Mouse (Mus musculus): ENCODE measurements around the gene Pik3r3. TPM values are rescaled to one million over a fixed set of nuclear protein-coding genes. Genes with fewer than 3 reads are reported as not detected.
A peak's percentile ranks its signal among the peaks of the same experiment; 100 is the strongest.
"Not testable (repeated sequence)": the region's sequence is repeated elsewhere in the genome, so short reads cannot be mapped to it uniquely, and the experiment has no call there.

Gene Pik3r3
- polyA plus RNA-seq, 1 experiment from 2014 or later = 15.6 TPM

GRCm38 (mm10) chr4:116185083-116185482, 36.3 kb upstream of the Pik3r3 start:
- no peak for TF ChIP-seq CTCF (IDR thresholded peaks at IDR 0.05)
- DNase-seq (ENCODE audit: low read depth, low spot score) (no peak), ATAC-seq (no peak)
- CTCF ChIA-PET = interaction anchor here (1.3 kb wide), 1 partner anchor 15 kb away, joined by 3 read pairs; no protein-coding TSS in a partner anchor
- in situ Hi-C loops (cut with MboI; ENCODE audit: low pct_unique_long_range_greater_than_20kb) = no loop called here
- POLR2A ChIA-PET = no interaction called here
- H3K27me3 ChIP-seq = no peaks in the 10 kb centered on the region

- CTCF ChIA-PET = no interaction called here
- no peaks in the 10 kb centered on the region for H3K27me3 ChIP-seq
- in situ Hi-C loops (cut with MboI; ENCODE audit: low pct_unique_long_range_greater_than_20kb) = no loop called here
- POLR2A ChIA-PET = no interaction called here
- TF ChIP-seq CTCF (IDR thresholded peaks at IDR 0.05) = no peak
- DNase-seq (ENCODE audit: low read depth, low spot score) (no peak), ATAC-seq (no peak)
Measured at GRCm38 (mm10) chr4:116192286-116192835, 29.1 kb upstream of the Pik3r3 start.

- ChIA-PET POLR2A (interaction anchor here (0.6 kb wide), 1 partner anchor 283 kb away, joined by 3 read pairs; no protein-coding TSS in a partner anchor), CTCF (interaction anchor here (1.1 kb wide), 1 partner anchor 17 kb away, joined by 3 read pairs; no protein-coding TSS in a partner anchor)
- in situ Hi-C loops (cut with MboI; ENCODE audit: low pct_unique_long_range_greater_than_20kb) = no loop called here
- TF ChIP-seq CTCF (IDR thresholded peaks at IDR 0.05) = no peak
- DNase-seq (ENCODE audit: low read depth, low spot score) = no peak
- H3K27me3 ChIP-seq = no peaks in the 10 kb centered on the region
- ATAC-seq = no peak
Measured at GRCm38 (mm10) chr4:116193583-116194383, 27.6 kb upstream of the Pik3r3 start.

- no peaks in the 10 kb centered on the region for H3K27me3 ChIP-seq
- in situ Hi-C loops (cut with MboI; ENCODE audit: low pct_unique_long_range_greater_than_20kb) = no loop called here
- peak; percentile 49 for TF ChIP-seq CTCF (IDR thresholded peaks at IDR 0.05)
- DNase-seq (ENCODE audit: low read depth, low spot score) (no peak), ATAC-seq (no peak)
- ChIA-PET POLR2A (interaction anchor here (0.6 kb wide), 1 partner anchor 262 kb away, joined by 3 read pairs; no protein-coding TSS in a partner anchor), CTCF (no interaction called here)
Measured at GRCm38 (mm10) chr4:116198422-116198821, 23.0 kb upstream of the Pik3r3 start.

- in situ Hi-C loops (cut with MboI; ENCODE audit: low pct_unique_long_range_greater_than_20kb) = no loop called here
- ATAC-seq (no peak), DNase-seq (ENCODE audit: low read depth, low spot score) (no peak)
- ChIA-PET POLR2A (no interaction called here), CTCF (no interaction called here)
- no peaks in the 10 kb centered on the region for H3K27me3 ChIP-seq
- TF ChIP-seq CTCF (IDR thresholded peaks at IDR 0.05) = no peak
Measured at GRCm38 (mm10) chr4:116204422-116204821, 17.0 kb upstream of the Pik3r3 start.

GRCm38 (mm10) chr4:116206531-116206930, 14.9 kb upstream of the Pik3r3 start:
- POLR2A ChIA-PET = no interaction called here
- in situ Hi-C loops (cut with MboI; ENCODE audit: low pct_unique_long_range_greater_than_20kb) = no loop called here

GRCm38 (mm10) chr4:116208891-116209290, 12.5 kb upstream of the Pik3r3 start:
- ChIA-PET CTCF (no interaction called here), POLR2A (no interaction called here)
- DNase-seq (ENCODE audit: low read depth, low spot score) = no peak
- no peak for ATAC-seq
- in situ Hi-C loops (cut with MboI; ENCODE audit: low pct_unique_long_range_greater_than_20kb) = no loop called here
- TF ChIP-seq CTCF (IDR thresholded peaks at IDR 0.05) = no peak
- H3K27me3 ChIP-seq = no peaks in the 10 kb centered on the region

More at GRCm38 (mm10) chr4:116206531-116206930, 14.9 kb upstream of the Pik3r3 start:
- no peak for TF ChIP-seq CTCF (IDR thresholded peaks at IDR 0.05)
- H3K27me3 ChIP-seq = no peaks in the 10 kb centered on the region
- DNase-seq (ENCODE audit: low read depth, low spot score) (no peak), ATAC-seq (no peak)
- CTCF ChIA-PET = no interaction called here

- CTCF ChIA-PET = interaction anchor here (1.5 kb wide), 1 partner anchor 15 kb away, joined by 6 read pairs; no protein-coding TSS in a partner anchor
Measured at GRCm38 (mm10) chr4:116215895-116216605, 5.4 kb upstream of the Pik3r3 start.

GRCm38 (mm10) chr4:116217046-116217445, 4.4 kb upstream of the Pik3r3 start:
- in situ Hi-C loops (cut with MboI; ENCODE audit: low pct_unique_long_range_greater_than_20kb) = no loop called here
- TF ChIP-seq CTCF (IDR thresholded peaks at IDR 0.05) = no peak
- ChIA-PET CTCF (interaction anchor here (1.5 kb wide), 1 partner anchor 16 kb away, joined by 6 read pairs; no protein-coding TSS in a partner anchor), POLR2A (interaction anchor here (0.5 kb wide), 1 partner anchor 143 kb away, joined by 3 read pairs; no protein-coding TSS in a partner anchor)
- no peaks in the 10 kb centered on the region for H3K27me3 ChIP-seq
- ATAC-seq (no peak), DNase-seq (ENCODE audit: low read depth, low spot score) (no peak)

More at GRCm38 (mm10) chr4:116215895-116216605, 5.4 kb upstream of the Pik3r3 start:
- in situ Hi-C loops (cut with MboI; ENCODE audit: low pct_unique_long_range_greater_than_20kb) = no loop called here
- no peaks in the 10 kb centered on the region for H3K27me3 ChIP-seq
- ATAC-seq (no peak), DNase-seq (ENCODE audit: low read depth, low spot score) (no peak)
- no peak for TF ChIP-seq CTCF (IDR thresholded peaks at IDR 0.05)
- POLR2A ChIA-PET = interaction anchor here (0.5 kb wide), 1 partner anchor 142 kb away, joined by 3 read pairs; no protein-coding TSS in a partner anchor

- in situ Hi-C loops (cut with MboI; ENCODE audit: low pct_unique_long_range_greater_than_20kb); POLR2A ChIA-PET; H3K27me3 ChIP-seq; DNase-seq (ENCODE audit: low read depth, low spot score); ATAC-seq: not testable (repeated sequence)
- CTCF ChIA-PET = interaction anchor here (1.5 kb wide), 1 partner anchor 17 kb away, joined by 6 read pairs; no protein-coding TSS in a partner anchor
Measured at GRCm38 (mm10) chr4:116217661-116218060, 3.8 kb upstream of the Pik3r3 start.
